Mouse (Mus musculus) gastrocnemius, postnatal 25 days (tissue): ENCODE measurements around the gene Speer4a. TPM values are rescaled to one million over a fixed set of nuclear protein-coding genes. Genes with fewer than 3 reads are reported as not detected.
"Not testable (repeated sequence)": the region's sequence is repeated elsewhere in the genome, so short reads cannot be mapped to it uniquely, and the experiment has no call there.

Source experiments
- DNase-seq: peaks from one replicate; pipeline ENCODE4 v3.0.0; 2022
- long read RNA-seq, 2 experiments: library from polyadenylated mRNA; stranded (forward); transcript quantifications; one replicate each; pipeline ENCODE4 v2.0.0; 2021
- total RNA-seq, 2 experiments: library from RNA; stranded (reverse); gene quantifications; 1 replicate in 1 of 2; 2 replicates in 1 of 2; pipeline ENCODE4 v1.2.3; 2021

Speer4a gene
- not detected for total RNA-seq
- long read RNA-seq, experiment 1, result 0 reads
- long read RNA-seq, experiment 2, result 0 reads

DNA sequence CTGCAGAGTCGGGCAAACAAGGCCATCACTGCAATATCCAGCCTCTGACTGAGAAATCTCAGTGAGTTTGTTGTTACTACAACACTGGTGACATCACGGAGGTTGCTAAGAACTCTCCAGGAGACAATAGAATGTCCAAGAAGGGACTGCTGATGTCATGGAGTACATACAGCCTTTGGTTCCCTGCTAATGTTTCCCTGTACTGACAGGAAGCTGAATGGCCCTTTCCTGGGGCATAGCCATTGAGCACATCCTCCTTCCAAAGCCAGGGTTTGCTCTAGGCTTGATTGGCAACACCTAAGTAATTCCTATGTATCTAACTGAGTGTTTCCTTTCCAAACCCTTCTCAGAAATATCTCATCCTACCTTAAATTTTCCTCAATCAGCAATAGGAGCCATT lies at the start of gene Speer4a:
Gene Speer4a (minus strand): TSS at position 101 of the 400 bp plus-strand sequence.
- not testable (repeated sequence) for DNase-seq

DNA sequence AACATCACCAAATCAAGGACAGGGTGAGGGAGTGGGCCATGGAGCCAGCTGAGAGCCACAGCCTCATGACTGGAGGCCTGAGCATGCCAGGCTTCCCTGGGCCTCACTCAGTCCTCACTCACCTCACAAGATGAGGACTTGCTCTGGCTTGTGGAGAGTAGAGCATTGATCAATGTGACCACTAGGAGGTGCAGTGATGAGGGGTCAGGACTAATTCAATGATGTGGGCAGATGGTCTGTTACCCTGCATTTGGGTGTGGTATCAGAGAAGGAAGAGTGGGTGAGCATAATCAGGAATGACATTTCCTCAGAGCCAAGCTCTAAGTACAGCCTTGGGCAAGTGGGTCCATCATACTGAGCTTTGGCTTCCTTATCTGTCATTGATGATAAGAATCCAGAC lies 39.7 kb upstream of the Speer4a start:
- not testable (repeated sequence) for DNase-seq

DNA sequence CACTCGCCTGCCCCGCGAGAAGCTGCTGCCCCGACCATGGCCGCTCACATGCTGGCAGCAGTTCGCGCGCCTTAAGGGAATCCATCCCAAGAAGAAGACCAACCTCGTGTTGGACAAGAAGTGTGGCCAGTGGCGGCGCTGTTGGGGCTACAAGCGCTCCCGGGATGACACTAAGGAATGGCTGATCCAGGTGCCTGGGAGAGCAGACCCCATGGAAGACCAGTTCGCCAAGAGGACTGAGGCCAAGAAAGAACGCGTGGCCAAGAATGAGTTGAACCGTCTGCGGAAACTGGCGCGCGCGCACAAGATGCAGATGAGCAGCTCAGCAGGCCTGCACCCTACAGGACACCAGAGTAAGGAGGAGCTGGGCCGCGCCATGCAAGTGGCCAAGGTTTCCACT lies 31.4 kb upstream of the Speer4a start:
- no peak for DNase-seq

DNA sequence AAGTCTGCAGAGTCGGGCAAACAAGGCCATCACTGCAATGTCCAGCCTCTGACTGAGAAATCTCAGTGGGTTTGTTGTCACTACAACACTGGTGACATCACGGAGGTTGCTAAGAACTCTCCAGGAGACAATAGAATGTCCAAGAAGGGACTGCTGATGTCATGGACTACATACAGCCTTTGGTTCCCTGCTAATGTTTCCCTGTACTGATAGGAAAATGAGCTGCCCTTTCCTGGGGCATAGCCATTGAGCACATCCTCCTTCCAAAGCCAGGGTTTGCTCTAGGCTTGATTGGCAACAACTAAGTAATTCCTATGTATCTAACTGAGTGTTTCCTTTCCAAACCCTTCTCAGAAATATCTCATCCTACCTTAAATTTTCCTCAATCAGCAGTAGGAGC lies 19.1 kb upstream of the Speer4a start, which contains the start of gene Gm7347:
Gene Gm7347 (minus strand): TSS at position 101 of the 400 bp plus-strand sequence.
- DNase-seq, result not testable (repeated sequence)

DNA sequence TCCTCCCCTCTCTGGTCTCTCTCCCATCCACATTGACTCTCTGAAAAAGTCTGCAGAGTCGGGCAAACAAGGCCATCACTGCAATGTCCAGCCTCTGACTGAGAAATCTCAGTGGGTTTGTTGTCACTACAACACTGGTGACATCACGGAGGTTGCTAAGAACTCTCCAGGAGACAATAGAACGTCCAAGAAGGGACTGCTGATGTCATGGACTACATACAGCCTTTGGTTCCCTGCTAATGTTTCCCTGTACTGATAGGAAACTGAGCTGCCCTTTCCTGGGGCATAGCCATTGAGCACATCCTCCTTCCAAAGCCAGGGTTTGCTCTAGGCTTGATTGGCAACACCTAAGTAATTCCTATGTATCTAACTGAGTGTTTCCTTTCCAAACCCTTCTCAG lies 16.5 kb downstream of the Speer4a start, which contains the start of gene Gm5862:
Gene Gm5862 (minus strand): TSS at position 101 of the 400 bp plus-strand sequence.
- not testable (repeated sequence) for DNase-seq

DNA sequence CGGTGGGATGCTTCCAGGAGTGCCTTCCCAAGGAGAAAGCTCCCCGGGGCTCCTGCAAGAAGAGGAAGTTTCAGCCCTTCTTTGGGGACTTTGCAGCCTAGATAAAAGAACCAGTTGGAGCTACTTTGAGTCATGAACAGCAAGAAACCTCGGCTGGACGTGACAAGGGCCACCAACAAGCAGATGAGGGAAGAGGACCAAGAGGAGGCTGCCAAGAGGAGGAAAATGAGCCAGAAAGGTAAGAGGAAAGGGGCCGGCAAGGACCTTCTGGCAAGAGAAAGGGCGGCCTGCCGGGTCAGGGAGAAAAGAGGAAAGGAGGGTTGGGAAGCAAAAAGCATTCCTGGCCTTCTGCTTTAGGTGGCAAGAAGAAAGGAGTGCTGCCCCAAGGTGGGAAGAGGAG lies 31.7 kb downstream of the Speer4a start:
- not testable (repeated sequence) for DNase-seq

DNA sequence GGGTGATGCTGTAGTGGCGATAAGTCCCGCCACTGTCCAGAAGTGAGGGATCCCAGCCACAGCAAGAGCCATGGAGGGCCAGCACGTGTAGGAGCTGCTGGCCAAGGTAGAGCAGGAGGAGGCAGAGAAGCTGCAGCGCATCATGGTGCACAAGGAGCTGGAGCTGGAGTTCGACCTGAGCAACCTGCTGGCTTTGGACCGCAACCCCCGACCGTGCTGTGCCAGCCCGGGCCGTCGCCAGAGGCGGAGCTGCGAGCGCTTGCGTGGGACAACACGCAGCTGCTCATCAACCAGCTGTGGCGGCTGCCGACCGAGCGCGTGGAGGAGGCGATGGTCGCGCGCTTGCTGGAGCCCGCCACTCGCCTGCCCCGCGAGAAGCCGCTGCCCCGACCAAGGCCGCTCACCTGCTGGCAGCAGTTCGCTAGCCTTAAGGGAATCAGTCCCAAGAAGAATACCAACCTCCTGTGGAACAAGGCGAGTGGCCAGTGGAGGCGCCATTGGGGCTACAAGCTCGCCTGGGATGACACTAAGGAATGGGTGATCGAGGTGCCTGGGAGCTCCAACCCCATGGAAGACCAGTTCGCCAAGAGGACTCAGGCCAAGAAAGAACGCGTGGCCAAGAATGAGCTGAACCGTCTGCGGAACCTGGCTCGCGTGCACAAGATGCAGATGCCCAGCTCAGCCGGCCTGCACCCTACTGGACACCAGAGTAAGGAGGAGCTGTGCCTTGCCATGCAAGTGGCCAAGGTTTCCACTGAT lies 32.2 kb downstream of the Speer4a start:
- not testable (repeated sequence) for DNase-seq

DNA sequence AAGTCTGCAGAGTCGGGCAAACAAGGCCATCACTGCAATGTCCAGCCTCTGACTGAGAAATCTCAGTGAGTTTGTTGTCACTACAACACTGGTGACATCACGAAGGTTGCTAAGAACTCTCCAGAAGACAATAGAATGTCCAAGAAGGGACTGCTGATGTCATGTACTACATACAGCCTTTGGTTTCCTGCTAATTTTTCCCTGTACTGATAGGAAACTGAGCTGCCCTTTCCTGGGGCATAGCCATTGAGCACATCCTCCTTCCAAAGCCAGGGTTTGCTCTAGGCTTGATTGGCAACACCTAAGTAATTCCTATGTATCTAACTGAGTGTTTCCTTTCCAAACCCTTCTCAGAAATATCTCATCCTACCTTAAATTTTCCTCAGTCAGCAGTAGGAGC lies 34.7 kb downstream of the Speer4a start, which contains the start of gene Gm1979:
Gene Gm1979 (minus strand): TSS at position 101 of the 400 bp plus-strand sequence.
- not testable (repeated sequence) for DNase-seq

DNA sequence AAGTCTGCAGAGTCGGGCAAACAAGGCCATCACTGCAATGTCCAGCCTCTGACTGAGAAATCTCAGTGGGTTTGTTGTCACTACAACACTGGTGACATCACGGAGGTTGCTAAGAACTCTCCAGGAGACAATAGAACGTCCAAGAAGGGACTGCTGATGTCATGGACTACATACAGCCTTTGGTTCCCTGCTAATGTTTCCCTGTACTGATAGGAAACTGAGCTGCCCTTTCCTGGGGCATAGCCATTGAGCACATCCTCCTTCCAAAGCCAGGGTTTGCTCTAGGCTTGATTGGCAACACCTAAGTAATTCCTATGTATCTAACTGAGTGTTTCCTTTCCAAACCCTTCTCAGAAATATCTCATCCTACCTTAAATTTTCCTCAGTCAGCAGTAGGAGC lies 50.8 kb downstream of the Speer4a start, which contains the start of gene Gm21698:
Gene Gm21698 (minus strand): TSS at position 101 of the 400 bp plus-strand sequence.
- not testable (repeated sequence) for DNase-seq

Other genes with a start within 250 kb of the Speer4a start
- not detected for gene Gm21663, start 97.2 kb downstream of the Speer4a start, total RNA-seq
- gene Gm21671, start 85.1 kb downstream of the Speer4a start, total RNA-seq, result not detected
- not detected for gene Gm21680, start 66.9 kb downstream of the Speer4a start, total RNA-seq
- gene Gm21698, start 50.9 kb downstream of the Speer4a start, total RNA-seq, result not detected
- not detected for gene Gm1979, start 34.8 kb downstream of the Speer4a start, total RNA-seq
- not detected for gene Gm5862, start 16.6 kb downstream of the Speer4a start, total RNA-seq
- gene Gm7347, start 19.0 kb upstream of the Speer4a start, total RNA-seq, result not detected
- not detected for gene Gm10471, start 49.7 kb upstream of the Speer4a start, total RNA-seq
- not detected for gene 5031410I06Rik, start 65.8 kb upstream of the Speer4a start, total RNA-seq
- not detected for gene Gm10220, start 81.9 kb upstream of the Speer4a start, total RNA-seq
- not detected for gene Gm7361, start 218.1 kb upstream of the Speer4a start, total RNA-seq